Mouse (Mus musculus): Measurements from ENCODE around the gene 9230113P08Rik.

GRCm38 (mm10) chr9:35904494-35904893 lies 3.7 kb upstream of the 9230113P08Rik start:
- TF ChIP-seq CTCF (IDR thresholded peaks at IDR 0.05; ENCODE audit: borderline replicate concordance, control insufficient read depth, extremely low read depth, insufficient read depth, low read length, poor library complexity) (no peak), POLR2A (IDR thresholded peaks at IDR 0.05; ENCODE audit: control insufficient read depth, extremely low read depth, insufficient read depth, low read length, poor library complexity) (no peak)

Measured in thymus, adult 2 months (tissue).